Mouse (Mus musculus): ENCODE results near the gene Vwa5b1. TPM values are rescaled to one million over a fixed set of nuclear protein-coding genes. Genes with fewer than 3 reads are reported as not detected.
A peak's percentile ranks its signal among the peaks of the same experiment; 100 is the strongest.

Vwa5b1 gene
- total RNA-seq, 2 experiments from 2014 or later = not detected

DNA sequence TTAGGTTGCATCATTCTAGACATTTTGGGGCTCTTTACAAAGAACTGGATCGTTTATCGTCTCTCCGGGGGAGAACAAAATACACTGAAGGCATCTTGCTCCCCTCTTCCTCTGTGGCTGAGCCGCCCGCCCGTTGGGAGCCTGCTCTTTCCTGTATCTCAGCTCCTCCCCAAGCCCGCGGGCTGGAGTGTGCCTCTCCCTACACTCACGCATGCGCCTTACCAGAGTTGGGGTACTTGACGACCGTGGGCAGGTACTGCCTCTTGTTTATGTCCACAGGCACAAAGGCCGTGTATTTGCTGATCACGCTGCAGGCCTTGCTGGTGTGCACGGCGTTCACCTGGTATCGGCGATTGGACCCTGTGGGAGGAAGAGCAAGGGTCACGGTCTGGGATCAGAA is 57.3 kb downstream of the Vwa5b1 start:
- no peak for DNase-seq (ENCODE audit: low spot score in 2 of 2)

DNA sequence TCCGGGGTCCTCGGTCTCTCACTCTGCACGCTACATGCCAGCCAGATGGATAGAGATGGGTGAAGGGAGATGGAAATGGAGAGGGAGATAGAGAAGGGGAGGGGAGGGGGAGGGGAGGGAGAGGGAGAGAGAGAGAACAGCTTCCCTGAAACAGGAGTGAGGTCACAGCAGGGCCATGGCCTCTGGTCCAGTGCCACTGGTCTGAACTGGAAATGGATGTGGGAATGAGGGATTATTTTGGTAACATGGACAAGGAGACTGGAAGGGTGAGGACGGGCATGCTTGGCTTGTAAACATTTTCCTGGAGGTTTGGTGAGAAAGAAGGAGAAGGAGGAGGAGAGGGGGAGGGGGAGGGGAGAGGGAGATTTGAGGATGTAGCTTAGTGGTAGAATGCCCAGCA is 59.0 kb downstream of the Vwa5b1 start:
- DNase-seq (ENCODE audit: low spot score in 2 of 2) = no peak

GRCm38 (mm10) chr4:138574800-138575606 is 60.7 kb downstream of the Vwa5b1 start:
- DNase-seq (ENCODE audit: low spot score in 2 of 2) = no peak

- peak; percentile 31 to 43 for DNase-seq (ENCODE audit: low spot score in 2 of 2)
These were observed 65.8 kb downstream of the Vwa5b1 start for GRCm38 (mm10) chr4:138569928-138570327.

DNA sequence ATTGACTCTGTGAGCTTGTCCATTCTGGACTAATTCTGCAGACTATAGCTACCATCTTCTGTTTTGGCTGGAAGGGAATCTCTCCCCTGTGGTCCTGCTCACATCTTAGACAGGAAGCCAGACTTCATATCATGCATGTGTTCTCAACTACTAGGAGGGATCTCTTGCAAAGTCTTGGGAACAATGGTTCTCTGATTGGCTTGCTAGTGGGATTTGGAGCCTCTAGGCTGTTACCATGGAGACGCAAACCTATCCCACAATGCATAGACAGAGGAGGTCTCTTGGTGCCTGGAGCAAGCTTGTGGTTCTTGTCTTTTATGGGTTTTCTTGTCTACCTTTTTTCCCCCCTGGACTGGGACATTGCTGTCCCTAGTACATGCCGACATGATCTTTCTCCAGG is 67.4 kb downstream of the Vwa5b1 start:
- no peak for DNase-seq (ENCODE audit: low spot score in 2 of 2)

GRCm38 (mm10) chr4:138561986-138562385 is 73.7 kb downstream of the Vwa5b1 start:
- peak; percentile 81 to 83 for DNase-seq (ENCODE audit: low spot score in 2 of 2)

- DNase-seq (ENCODE audit: low spot score in 2 of 2) = no peak
These were observed 80.2 kb downstream of the Vwa5b1 start for GRCm38 (mm10) chr4:138555531-138555930.

GRCm38 (mm10) chr4:138554934-138555333 is 80.8 kb downstream of the Vwa5b1 start:
- DNase-seq (ENCODE audit: low spot score in 2 of 2) = no peak

DNA sequence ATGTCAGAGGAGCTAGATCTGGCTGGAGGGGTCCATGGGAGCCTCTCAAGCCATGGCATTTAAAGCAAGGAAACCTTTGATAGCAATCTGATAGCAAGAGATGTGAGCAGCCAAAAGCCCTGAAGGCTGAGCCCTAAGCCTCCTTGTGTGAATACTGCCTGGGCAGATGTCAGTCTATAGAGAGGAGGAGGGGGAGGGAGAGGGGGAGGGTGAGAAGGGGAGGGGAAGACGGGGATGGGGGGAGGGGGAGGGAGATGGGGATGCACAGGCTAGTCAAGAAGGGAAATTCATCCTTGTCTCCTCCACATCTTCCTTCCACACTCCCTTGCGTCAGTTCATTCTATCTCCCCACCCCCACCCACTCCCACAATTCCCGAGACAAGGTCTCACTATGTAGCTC is 81.4 kb downstream of the Vwa5b1 start:
- no peak for DNase-seq (ENCODE audit: low spot score in 2 of 2)

GRCm38 (mm10) chr4:138553516-138553933 is 82.2 kb downstream of the Vwa5b1 start:
- DNase-seq (ENCODE audit: low spot score in 2 of 2) = no peak

DNA sequence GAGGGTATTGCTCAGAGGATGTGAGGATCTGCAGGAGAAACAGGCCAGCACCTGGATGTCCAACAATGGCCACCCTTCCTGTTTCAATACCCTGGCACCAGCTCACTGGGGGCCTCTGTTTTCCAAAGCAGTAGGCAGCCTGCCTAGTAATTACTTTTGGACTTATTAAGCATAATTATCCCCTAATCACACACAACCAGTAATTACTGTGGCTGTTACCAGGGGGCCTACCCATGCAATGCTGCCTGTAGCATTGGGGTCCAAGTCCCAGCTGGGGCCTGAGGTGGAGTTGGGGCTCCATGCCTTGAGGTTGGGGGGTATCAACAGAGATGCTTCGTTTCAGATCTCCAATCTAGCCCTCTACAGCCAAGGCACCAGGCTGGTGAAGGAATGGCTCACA is 82.6 kb downstream of the Vwa5b1 start:
- no peak for DNase-seq (ENCODE audit: low spot score in 2 of 2)

GRCm38 (mm10) chr4:138551601-138552000 is 84.1 kb downstream of the Vwa5b1 start:
- no peak for DNase-seq (ENCODE audit: low spot score in 2 of 2)

GRCm38 (mm10) chr4:138550557-138550956 is 85.1 kb downstream of the Vwa5b1 start:
- no peak for DNase-seq (ENCODE audit: low spot score in 2 of 2)

- DNase-seq (ENCODE audit: low spot score in 2 of 2) = no peak
These were observed 86.7 kb downstream of the Vwa5b1 start for GRCm38 (mm10) chr4:138548960-138549359.

DNA sequence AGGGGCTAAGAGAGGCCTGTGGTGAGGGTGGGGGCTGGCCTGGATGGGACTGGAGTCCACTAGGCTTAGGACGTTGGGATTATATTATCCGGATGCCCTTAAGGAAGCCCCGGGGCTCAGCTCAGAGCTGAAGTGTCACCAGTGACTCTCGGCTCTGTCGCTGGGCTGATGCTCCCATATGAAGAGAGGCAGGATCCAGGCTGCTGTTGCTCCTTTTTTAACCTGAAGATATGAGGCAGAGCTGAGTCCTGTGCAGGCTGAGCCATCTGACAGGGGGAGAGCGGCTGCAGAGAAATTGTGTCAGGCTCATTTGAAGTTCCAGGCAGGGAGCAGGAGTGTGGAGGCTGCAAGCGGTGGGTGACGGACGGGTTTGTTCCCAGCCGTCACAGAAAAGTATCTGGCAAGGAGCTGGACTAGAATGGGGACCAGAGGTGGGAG is 87.5 kb downstream of the Vwa5b1 start:
- no peak for DNase-seq (ENCODE audit: low spot score in 2 of 2)

- no peak for DNase-seq (ENCODE audit: low spot score in 2 of 2)
These were observed 88.1 kb downstream of the Vwa5b1 start for GRCm38 (mm10) chr4:138547556-138547955.

DNA sequence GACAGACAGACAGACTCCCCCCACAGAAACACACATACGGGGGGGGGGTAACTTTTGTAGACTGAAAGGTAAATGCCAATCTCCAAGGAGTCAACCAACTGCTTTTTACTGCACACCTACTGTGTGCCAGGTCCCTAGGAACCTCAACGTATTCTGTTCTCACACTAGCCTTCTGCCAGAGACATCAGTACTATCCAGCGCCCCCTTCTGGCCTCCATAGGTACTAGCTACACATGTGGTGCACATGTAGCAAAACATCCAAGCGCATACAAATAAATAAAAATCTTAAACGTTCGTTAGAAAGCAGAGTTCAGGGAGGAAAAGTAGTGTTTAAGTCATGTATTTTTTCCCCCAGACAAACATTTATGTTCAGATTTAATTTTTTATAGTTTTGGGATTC is 88.6 kb downstream of the Vwa5b1 start:
- DNase-seq (ENCODE audit: low spot score in 2 of 2) = no peak

GRCm38 (mm10) chr4:138546241-138546640 is 89.4 kb downstream of the Vwa5b1 start:
- no peak for DNase-seq (ENCODE audit: low spot score in 2 of 2)

DNA sequence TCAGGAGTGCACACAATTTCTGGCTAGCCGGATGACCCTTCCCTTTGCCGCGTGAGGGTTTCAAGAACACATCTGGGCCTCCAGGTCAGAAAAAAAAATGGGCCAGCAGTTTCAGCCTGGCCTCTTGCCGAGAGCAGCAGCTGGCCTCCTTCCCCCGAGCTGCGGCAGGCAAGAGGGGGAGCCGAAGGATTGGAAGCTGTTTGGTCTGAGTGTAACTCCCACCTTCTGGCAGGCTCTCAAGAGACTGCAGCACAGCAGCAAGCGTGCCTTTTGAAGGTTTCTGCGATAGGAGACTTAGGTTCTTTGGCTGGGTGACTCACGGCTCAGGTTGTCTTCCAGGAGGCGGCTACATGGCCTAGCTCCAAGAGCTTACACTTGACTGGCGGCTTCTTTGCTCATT is 92.5 kb downstream of the Vwa5b1 start:
- DNase-seq (ENCODE audit: low spot score in 2 of 2) = no peak

DNA sequence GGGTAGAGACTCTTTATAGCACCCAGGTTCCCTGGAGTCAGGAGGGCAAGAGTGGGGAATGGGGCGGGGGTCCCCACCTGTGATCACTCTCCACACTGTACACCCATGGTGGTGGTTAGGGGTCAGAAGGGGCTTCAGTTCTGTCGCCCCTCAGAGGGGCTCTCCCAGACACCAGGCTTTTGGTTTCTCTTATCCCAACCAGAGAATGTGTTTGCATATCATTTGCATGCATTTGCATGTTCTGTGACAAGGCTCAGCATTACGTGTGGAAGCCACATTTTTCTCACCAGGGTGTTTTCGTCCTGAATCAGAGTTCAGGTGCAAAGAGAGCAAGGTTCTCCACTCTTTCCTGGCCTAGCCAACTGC is 97.6 kb downstream of the Vwa5b1 start:
- no peak for DNase-seq (ENCODE audit: low spot score in 2 of 2)

DNA sequence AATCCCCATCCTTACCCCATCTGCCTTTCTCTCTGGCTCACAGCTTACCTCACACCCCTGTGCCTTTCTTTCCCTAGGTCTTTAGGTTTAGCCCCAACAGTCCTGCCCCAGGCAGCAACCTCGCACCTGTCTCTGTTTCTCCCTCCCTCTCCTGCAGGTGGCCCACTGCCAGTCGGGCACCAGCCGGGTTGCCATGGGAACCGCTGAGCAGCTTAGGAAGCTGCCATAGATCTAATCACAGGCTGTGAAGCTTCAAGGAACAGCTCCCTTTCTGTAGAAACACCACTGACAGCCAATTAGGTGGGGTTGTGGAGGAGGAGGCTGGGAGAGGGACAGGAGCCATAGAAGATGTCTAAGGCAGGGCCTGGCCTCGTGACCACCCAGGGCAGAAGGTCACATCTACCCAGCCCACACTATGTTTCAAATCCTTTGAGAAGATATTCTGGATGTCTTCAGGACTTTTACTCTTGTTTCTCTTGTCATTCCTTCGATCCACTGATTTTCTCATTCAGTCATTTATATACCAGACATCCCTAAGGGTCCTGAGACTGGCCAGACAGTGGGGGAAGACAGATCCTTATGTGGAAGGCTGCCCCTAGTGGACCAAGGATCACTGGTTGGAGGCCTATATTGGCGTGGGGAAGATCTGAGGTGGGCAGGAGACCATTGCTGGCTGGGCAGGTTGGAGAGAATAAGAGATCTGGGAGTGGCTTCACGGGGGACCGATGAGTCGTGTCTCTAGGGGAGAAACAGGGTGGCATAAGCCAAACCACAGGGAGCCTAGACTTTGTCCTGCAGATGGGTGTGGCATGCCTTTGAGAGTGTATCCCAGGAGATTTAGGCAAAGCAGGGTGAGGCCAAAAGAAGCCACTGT is 98.2 kb downstream of the Vwa5b1 start:
- no peak for DNase-seq (ENCODE audit: low spot score in 2 of 2)

GRCm38 (mm10) chr4:138535610-138536009 is 100.1 kb downstream of the Vwa5b1 start:
- no peak for DNase-seq (ENCODE audit: low spot score in 2 of 2)

Data from adrenal gland, adult 18-20 months (tissue).